Mouse (Mus musculus): ENCODE results near the gene Ccnq. TPM values are rescaled to one million over a fixed set of nuclear protein-coding genes. Genes with fewer than 3 reads are reported as not detected.

The Ccnq gene
- polyA plus RNA-seq, 1 experiment from 2014 or later, result 35.1 TPM

DNA sequence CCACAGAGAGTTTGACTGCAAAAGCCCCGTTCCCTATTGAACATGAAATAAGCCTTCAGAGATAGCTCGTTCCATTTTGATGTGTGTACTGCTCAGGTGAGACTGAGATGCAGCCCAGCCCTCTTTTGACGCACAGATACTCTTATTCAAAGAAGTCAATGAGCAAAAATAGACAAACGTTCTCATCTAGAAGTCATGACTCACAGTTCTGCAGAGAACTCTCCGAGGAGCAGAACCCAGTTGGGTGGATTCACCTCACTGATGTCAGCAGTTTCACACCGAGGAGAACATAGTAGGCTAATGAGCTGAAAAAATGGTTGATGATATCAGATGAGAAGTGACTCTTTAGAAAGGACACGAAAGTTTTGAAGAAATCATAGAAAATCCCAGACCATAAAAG lies 5.3 kb downstream of the Ccnq start:
- no peak overlapping the region for H3K9ac ChIP-seq (ENCODE audit: low read length)
- H3K36me3 ChIP-seq (ENCODE audit: control insufficient read depth, insufficient read depth, low read length), result 0 out of 2 replicates have a peak, but pooled peaks cover 3% of the 10 kb centered on the region
- H3K4me1 ChIP-seq (replicated peaks; ENCODE audit: control insufficient read depth, insufficient read depth, low read length), result peaks cover 6% of the 10 kb centered on the region; the same call in 1 of the 2 replicates
- WGBS, result 85% methylated on average over 7 of the region's 7 CpGs
- H3K9me3 ChIP-seq (ENCODE audit: control insufficient read depth, low read length), result no peaks in the 10 kb centered on the region
- no peak for ATAC-seq (ENCODE audit: low read depth)
- H3K4me3 ChIP-seq (ENCODE audit: low read length), result no peak overlapping the region
- H3K27ac ChIP-seq (ENCODE audit: low read length), result no peak overlapping the region
- no peaks in the 10 kb centered on the region for H3K27me3 ChIP-seq (ENCODE audit: control insufficient read depth, insufficient read depth, low read depth, low read length)
- H3K4me2 ChIP-seq (ENCODE audit: low read depth, low read length), result no peak overlapping the region

DNA sequence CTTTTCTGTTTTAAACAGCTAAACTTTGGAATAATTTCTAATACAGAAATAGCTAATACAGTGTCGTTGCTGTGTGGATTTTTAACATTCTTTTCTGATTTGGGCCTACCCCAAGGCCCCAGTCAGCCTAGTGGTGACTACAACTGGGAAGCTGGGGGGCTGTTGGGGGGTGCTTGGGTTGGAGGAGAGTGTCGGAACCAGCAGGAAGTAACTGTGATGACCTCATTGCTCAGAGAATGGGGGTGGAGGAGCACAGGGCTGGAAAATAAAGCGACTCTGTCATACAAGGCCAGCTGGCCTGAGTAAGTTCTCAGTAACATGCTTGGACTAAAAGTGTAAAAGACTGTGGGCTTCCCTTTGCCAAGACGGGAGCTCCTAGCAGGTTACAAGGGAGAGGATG lies 6.1 kb downstream of the Ccnq start:
- no peak overlapping the region for H3K27ac ChIP-seq (ENCODE audit: low read length)

DNA sequence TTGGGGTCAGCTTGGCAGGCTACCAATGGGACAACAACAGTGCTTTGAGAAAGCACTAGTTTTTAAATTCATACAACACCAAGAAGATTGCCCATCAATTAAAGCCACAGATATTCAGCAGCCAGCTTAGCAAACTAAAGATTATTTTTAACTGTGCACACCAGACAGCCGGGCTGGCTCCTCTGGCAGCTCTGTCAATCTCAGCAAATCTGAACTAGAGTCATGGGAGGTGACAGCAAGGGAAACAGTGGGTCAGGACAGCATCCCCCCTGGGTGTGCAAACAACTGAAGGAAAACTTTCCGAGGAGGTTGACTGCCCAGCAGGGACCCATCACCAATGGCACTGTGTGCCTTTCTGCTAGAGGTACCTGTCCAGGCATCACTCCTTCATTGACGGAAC lies 9.1 kb downstream of the Ccnq start:
- no peaks in the 10 kb centered on the region for H3K4me1 ChIP-seq (replicated peaks; ENCODE audit: control insufficient read depth, insufficient read depth, low read length)

More for the DNA sequence above, 6.1 kb downstream of the Ccnq start:
- no peaks in the 10 kb centered on the region for H3K27me3 ChIP-seq (ENCODE audit: control insufficient read depth, insufficient read depth, low read depth, low read length)
- H3K4me1 ChIP-seq (replicated peaks; ENCODE audit: control insufficient read depth, insufficient read depth, low read length), result peaks cover under 1% of the 10 kb centered on the region; the same call in 1 of the 2 replicates
- WGBS, result 38% methylated on average over 4 of the region's 4 CpGs
- no peak overlapping the region for H3K9ac ChIP-seq (ENCODE audit: low read length)
- no peak for ATAC-seq (ENCODE audit: low read depth)
- H3K4me3 ChIP-seq (ENCODE audit: low read length), result no peak overlapping the region
- no peaks in the 10 kb centered on the region for H3K9me3 ChIP-seq (ENCODE audit: control insufficient read depth, low read length)
- 0 out of 2 replicates have a peak, but pooled peaks cover 3% of the 10 kb centered on the region for H3K36me3 ChIP-seq (ENCODE audit: control insufficient read depth, insufficient read depth, low read length)
- no peak overlapping the region for H3K4me2 ChIP-seq (ENCODE audit: low read depth, low read length)

DNA sequence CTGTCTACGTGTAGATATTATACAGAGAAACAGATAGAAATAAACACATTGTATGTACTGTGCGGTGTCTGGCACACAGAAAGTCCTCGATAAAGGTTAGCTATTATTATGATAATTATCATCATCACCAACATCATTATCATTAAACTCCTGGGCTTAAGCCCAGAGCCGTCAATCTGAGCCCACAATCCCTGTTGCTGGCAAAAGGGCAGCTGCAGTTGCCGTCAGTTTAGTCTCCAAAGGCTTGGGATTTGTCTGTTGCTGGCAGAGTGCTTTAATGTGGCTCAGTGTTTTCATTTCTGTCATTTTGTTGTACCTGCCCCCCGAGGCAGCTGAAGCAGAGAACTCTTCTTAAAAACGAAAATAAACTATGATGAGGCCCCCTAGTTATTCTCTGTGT lies 9.6 kb downstream of the Ccnq start:
- no peaks in the 10 kb centered on the region for H3K9me3 ChIP-seq (ENCODE audit: control insufficient read depth, low read length)
- H3K9ac ChIP-seq (ENCODE audit: low read length), result no peak overlapping the region
- no peaks in the 10 kb centered on the region for H3K4me1 ChIP-seq (replicated peaks; ENCODE audit: control insufficient read depth, insufficient read depth, low read length)
- no peak overlapping the region for H3K4me2 ChIP-seq (ENCODE audit: low read depth, low read length)
- H3K4me3 ChIP-seq (ENCODE audit: low read length), result no peak overlapping the region
- no peak overlapping the region for H3K27ac ChIP-seq (ENCODE audit: low read length)
- H3K36me3 ChIP-seq (ENCODE audit: control insufficient read depth, insufficient read depth, low read length), result no peaks in the 10 kb centered on the region
- no peak for ATAC-seq (ENCODE audit: low read depth)
- no peaks in the 10 kb centered on the region for H3K27me3 ChIP-seq (ENCODE audit: control insufficient read depth, insufficient read depth, low read depth, low read length)
- WGBS, result 63% methylated on average over 7 of the region's 7 CpGs

More for the DNA sequence above, 9.1 kb downstream of the Ccnq start:
- no peak overlapping the region for H3K4me2 ChIP-seq (ENCODE audit: low read depth, low read length)
- H3K27me3 ChIP-seq (ENCODE audit: control insufficient read depth, insufficient read depth, low read depth, low read length), result no peaks in the 10 kb centered on the region
- no peak overlapping the region for H3K27ac ChIP-seq (ENCODE audit: low read length)
- no peaks in the 10 kb centered on the region for H3K9me3 ChIP-seq (ENCODE audit: control insufficient read depth, low read length)
- no peak for ATAC-seq (ENCODE audit: low read depth)
- 47% methylated on average over 3 of the region's 3 CpGs for WGBS
- H3K4me3 ChIP-seq (ENCODE audit: low read length), result no peak overlapping the region
- no peaks in the 10 kb centered on the region for H3K36me3 ChIP-seq (ENCODE audit: control insufficient read depth, insufficient read depth, low read length)
- no peak overlapping the region for H3K9ac ChIP-seq (ENCODE audit: low read length)

DNA sequence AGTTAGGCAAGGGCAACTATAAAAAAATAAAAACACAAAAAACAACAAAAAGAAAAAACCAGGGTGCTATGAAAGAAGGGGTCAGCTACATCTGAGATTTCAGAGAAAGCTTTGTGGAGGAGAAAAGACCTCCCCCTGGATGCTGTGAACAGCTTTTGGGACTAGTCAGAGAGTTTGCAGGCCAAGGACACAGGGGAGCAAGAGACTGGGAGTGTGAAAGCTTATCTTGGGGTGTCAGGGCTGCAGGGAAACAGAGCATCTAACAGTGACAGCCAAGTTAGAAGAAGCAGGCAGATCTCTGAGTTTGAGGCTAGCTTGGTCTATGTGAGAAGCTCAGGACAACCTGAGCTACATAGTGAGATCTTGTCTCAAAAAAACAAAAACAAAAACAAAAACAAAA lies 12.2 kb downstream of the Ccnq start:
- Histone ChIP-seq H3K4me2 (ENCODE audit: low read depth, low read length) (no peak overlapping the region), H3K4me3 (ENCODE audit: low read length) (no peak overlapping the region), H3K27me3 (ENCODE audit: control insufficient read depth, insufficient read depth, low read depth, low read length) (no peaks in the 10 kb centered on the region), H3K9ac (ENCODE audit: low read length) (no peak overlapping the region), H3K27ac (ENCODE audit: low read length) (no peak overlapping the region), H3K9me3 (ENCODE audit: control insufficient read depth, low read length) (no peaks in the 10 kb centered on the region), H3K4me1 (replicated peaks; ENCODE audit: control insufficient read depth, insufficient read depth, low read length) (no peaks in the 10 kb centered on the region), H3K36me3 (ENCODE audit: control insufficient read depth, insufficient read depth, low read length) (no peaks in the 10 kb centered on the region)
- ATAC-seq (ENCODE audit: low read depth), result no peak

DNA sequence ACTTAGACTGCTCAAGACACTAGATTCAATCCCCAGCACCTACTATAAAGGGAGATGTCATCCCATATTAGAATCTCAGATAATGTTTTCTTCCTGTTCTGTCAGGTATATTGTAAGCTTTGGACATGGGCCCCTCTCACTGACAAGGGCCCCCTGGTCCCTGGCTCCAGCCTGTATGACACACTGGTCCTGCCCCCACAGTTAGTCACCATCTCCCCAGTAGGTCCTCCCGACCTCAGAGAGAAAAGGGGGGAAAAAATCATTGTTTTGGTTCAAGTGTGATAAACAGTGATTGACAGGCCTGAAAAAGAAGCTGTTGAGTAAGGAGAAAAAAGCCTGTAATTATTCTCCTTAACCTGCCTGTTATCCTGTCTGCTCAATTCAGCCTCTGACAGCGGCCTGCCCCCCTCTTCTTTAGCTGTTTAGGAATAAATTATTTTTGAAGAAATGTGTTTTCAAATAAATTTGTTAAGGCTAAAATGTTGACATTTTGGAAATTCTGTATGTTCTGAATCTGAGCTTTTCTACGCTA lies 14.6 kb downstream of the Ccnq start:
- no peak overlapping the region for H3K4me2 ChIP-seq (ENCODE audit: low read depth, low read length)
- no peaks in the 10 kb centered on the region for H3K4me1 ChIP-seq (replicated peaks; ENCODE audit: control insufficient read depth, insufficient read depth, low read length)
- no peak overlapping the region for H3K4me3 ChIP-seq (ENCODE audit: low read length)
- H3K27ac ChIP-seq (ENCODE audit: low read length), result no peak overlapping the region
- no peaks in the 10 kb centered on the region for H3K27me3 ChIP-seq (ENCODE audit: control insufficient read depth, insufficient read depth, low read depth, low read length)
- 56% methylated on average over 3 of the region's 3 CpGs for WGBS
- no peak overlapping the region for H3K9ac ChIP-seq (ENCODE audit: low read length)
- no peak for ATAC-seq (ENCODE audit: low read depth)
- H3K9me3 ChIP-seq (ENCODE audit: control insufficient read depth, low read length), result no peaks in the 10 kb centered on the region
- no peaks in the 10 kb centered on the region for H3K36me3 ChIP-seq (ENCODE audit: control insufficient read depth, insufficient read depth, low read length)

DNA sequence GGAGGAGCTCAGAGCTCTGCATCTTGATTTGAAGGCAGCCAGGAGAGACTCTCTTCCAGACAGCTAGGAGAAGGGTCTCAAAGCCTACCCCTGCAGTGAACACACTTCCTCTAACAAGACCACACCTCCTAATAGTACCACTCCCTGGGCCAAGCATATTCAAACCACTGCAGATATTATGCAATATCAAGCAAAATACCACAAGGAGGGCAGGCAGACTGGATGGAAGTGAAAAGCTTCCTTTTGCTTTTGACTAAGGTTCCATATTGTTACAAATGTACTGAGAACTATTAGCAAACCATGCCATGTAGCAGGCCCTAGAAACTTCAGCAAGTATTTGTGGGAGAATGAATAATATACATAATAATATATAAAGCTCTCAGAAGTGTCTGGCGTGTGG lies 16.4 kb downstream of the Ccnq start:
- no peak overlapping the region for H3K4me2 ChIP-seq (ENCODE audit: low read depth, low read length)
- no peak overlapping the region for H3K27ac ChIP-seq (ENCODE audit: low read length)
- H3K4me3 ChIP-seq (ENCODE audit: low read length), result no peak overlapping the region
- H3K27me3 ChIP-seq (ENCODE audit: control insufficient read depth, insufficient read depth, low read depth, low read length), result no peaks in the 10 kb centered on the region
- H3K36me3 ChIP-seq (ENCODE audit: control insufficient read depth, insufficient read depth, low read length), result no peaks in the 10 kb centered on the region
- H3K9me3 ChIP-seq (ENCODE audit: control insufficient read depth, low read length), result no peaks in the 10 kb centered on the region
- 91% methylated on average over 1 of the region's 1 CpGs for WGBS
- ATAC-seq (ENCODE audit: low read depth), result no peak
- H3K9ac ChIP-seq (ENCODE audit: low read length), result no peak overlapping the region
- no peaks in the 10 kb centered on the region for H3K4me1 ChIP-seq (replicated peaks; ENCODE audit: control insufficient read depth, insufficient read depth, low read length)

DNA sequence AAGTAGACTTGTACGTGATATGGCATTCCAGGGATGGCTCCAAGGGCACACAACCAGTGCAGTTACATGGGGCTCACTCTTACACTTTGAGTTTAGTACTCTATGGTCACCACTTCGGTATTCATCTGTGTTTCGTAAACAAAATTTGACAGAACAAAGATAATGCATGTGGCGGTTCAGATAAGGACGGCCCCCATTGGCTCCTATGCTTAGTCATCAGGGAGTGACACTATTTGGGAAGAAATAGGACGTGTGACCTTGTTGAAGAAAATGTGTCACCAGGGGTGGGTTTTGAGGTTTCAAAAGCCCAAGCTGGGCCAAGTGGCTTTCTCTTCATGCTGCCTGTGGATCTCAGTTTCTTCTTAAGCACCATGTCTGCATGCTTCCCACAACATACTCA lies 18.9 kb downstream of the Ccnq start:
- H3K36me3 ChIP-seq (ENCODE audit: control insufficient read depth, insufficient read depth, low read length), result no peaks in the 10 kb centered on the region
- no peak overlapping the region for H3K9ac ChIP-seq (ENCODE audit: low read length)
- ATAC-seq (ENCODE audit: low read depth), result no peak
- WGBS, result 60% methylated on average over 6 of the region's 6 CpGs
- H3K27ac ChIP-seq (ENCODE audit: low read length), result no peak overlapping the region
- H3K9me3 ChIP-seq (ENCODE audit: control insufficient read depth, low read length), result no peaks in the 10 kb centered on the region
- H3K4me3 ChIP-seq (ENCODE audit: low read length), result no peak overlapping the region
- H3K4me1 ChIP-seq (replicated peaks; ENCODE audit: control insufficient read depth, insufficient read depth, low read length), result no peaks in the 10 kb centered on the region
- no peaks in the 10 kb centered on the region for H3K27me3 ChIP-seq (ENCODE audit: control insufficient read depth, insufficient read depth, low read depth, low read length)
- H3K4me2 ChIP-seq (ENCODE audit: low read depth, low read length), result no peak overlapping the region

DNA sequence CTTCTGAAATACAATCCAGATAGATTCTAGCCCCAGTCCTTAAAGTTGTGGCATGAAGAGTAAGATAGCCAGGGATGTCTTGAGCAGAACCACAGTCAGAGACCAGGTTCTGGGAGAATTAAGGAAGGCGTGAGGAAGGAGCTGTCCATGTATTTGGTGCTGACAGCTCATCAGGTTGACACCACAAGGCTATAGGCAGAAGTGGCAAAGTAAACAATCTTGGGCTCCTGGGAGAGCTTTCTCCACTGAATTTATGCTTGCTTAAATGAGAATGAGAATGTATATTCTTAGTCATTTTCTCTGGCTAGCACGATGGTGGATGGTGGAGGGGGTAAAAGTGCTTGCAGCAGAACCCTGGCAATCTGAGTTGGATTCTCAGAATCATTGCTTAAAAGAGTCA lies 20.6 kb downstream of the Ccnq start:
- Histone ChIP-seq H3K4me1 (replicated peaks; ENCODE audit: control insufficient read depth, insufficient read depth, low read length) (no peaks in the 10 kb centered on the region), H3K27me3 (ENCODE audit: control insufficient read depth, insufficient read depth, low read depth, low read length) (no peaks in the 10 kb centered on the region)

DNA sequence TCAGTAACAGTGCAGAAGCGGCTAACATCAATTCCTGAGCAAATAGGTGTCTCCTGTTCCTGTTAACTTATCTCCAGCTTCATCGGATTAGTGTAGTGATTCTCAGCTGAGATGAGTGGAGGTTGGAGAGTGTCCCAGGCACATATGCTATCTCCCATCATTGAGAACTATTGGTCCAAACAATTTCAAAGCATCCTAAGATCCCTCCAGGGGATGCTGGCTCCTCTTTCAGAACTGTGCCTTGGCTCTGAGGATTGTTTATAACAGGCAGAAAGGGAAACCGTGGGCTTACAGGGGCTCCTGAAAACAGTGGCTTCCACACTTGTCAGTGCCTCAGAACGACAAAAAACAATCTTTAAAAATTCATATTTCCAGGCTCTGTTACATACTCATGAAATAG lies 23.5 kb downstream of the Ccnq start:
- H3K4me1 ChIP-seq (replicated peaks; ENCODE audit: control insufficient read depth, insufficient read depth, low read length), result no peaks in the 10 kb centered on the region
- H3K4me2 ChIP-seq (ENCODE audit: low read depth, low read length), result no peak overlapping the region
- H3K9me3 ChIP-seq (ENCODE audit: control insufficient read depth, low read length), result no peaks in the 10 kb centered on the region
- H3K27me3 ChIP-seq (ENCODE audit: control insufficient read depth, insufficient read depth, low read depth, low read length), result no peaks in the 10 kb centered on the region
- no peak overlapping the region for H3K4me3 ChIP-seq (ENCODE audit: low read length)
- no peak for ATAC-seq (ENCODE audit: low read depth)
- H3K27ac ChIP-seq (ENCODE audit: low read length), result no peak overlapping the region
- WGBS, result 45% methylated on average over 4 of the region's 4 CpGs
- no peak overlapping the region for H3K9ac ChIP-seq (ENCODE audit: low read length)
- H3K36me3 ChIP-seq (ENCODE audit: control insufficient read depth, insufficient read depth, low read length), result no peaks in the 10 kb centered on the region

More for the DNA sequence above, 20.6 kb downstream of the Ccnq start:
- ATAC-seq (ENCODE audit: low read depth), result no peak
- Histone ChIP-seq H3K36me3 (ENCODE audit: control insufficient read depth, insufficient read depth, low read length) (no peaks in the 10 kb centered on the region), H3K4me3 (ENCODE audit: low read length) (no peak overlapping the region), H3K9me3 (ENCODE audit: control insufficient read depth, low read length) (no peaks in the 10 kb centered on the region), H3K4me2 (ENCODE audit: low read depth, low read length) (no peak overlapping the region), H3K27ac (ENCODE audit: low read length) (no peak overlapping the region), H3K9ac (ENCODE audit: low read length) (no peak overlapping the region)
- WGBS, result 8% methylated on average over 2 of the region's 2 CpGs

Measured in lung, embryonic 16.5 days (tissue).